Mouse (Mus musculus): ENCODE data around the gene Mgp. TPM values are rescaled to one million over a fixed set of nuclear protein-coding genes. Genes with fewer than 3 reads are reported as not detected.

The Mgp gene
- polyA plus RNA-seq, 1 experiment from 2014 or later: 768 TPM

GRCm38 (mm10) chr6:136827516-136827880 lies 48.1 kb downstream of the Mgp start, which contains the start of gene BC049715:
Gene BC049715, plus strand, starts transcription at chr6:136827626.
- WGBS: under 1% methylated on average over 34 of the region's 34 CpGs
- H3K9me3 ChIP-seq (ENCODE audit: low read depth, low read length): no peaks in the 10 kb centered on the region
- TF ChIP-seq CTCF (IDR thresholded peaks at IDR 0.05; ENCODE audit: low read depth): no peak
- H3K4me3 ChIP-seq (ENCODE audit: low read depth, low read length): peak within 1 kb of the TSS; percentile 100
- DNase-seq (no peak), ATAC-seq (ENCODE audit: insufficient read depth) (peak; percentile 11; the same call in 1 of the 2 replicates)
- no peaks in the 10 kb centered on the region for H3K27me3 ChIP-seq (ENCODE audit: insufficient read depth, low read length)
- H3K4me2 ChIP-seq: peak within 1 kb of the TSS; percentile 66
- H3K4me1 ChIP-seq (ENCODE audit: insufficient read depth): no peaks in the 10 kb centered on the region
- peak within 1 kb of the TSS; percentile 99 for H3K9ac ChIP-seq
- peak within 1 kb of the TSS; percentile 91 for H3K27ac ChIP-seq (ENCODE audit: low read depth)
- peaks cover 28% of the 10 kb centered on the region for H3K36me3 ChIP-seq (ENCODE audit: insufficient read depth)

GRCm38 (mm10) chr6:136827116-136827515 lies 48.5 kb downstream of the Mgp start:
- Histone ChIP-seq H3K9ac (peak overlapping the region; percentile 99), H3K27ac (ENCODE audit: low read depth) (peak overlapping the region; percentile 91; the same call in 1 of the 2 replicates)
- no peak for ATAC-seq (ENCODE audit: insufficient read depth)

DNA sequence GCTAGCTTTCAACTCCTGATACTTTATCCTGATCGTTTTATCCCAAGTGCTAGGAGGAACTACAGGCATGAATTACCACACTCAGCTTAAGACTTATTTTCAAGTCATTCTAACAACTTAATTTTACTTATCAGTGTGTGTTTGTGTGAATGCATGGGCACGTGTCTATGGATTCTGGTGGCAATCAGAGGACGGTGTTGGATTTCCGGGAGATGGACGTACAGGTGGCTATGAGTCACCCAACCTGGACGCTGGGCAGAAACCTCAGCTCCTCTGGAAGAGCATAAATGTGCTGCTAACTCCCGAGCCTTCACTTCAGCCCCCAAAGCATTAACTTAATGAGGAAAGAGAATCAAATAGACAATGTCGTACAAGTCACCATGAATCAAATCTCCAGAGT lies 50.6 kb downstream of the Mgp start:
- peaks cover 53% of the 10 kb centered on the region for H3K36me3 ChIP-seq (ENCODE audit: insufficient read depth)

More at GRCm38 (mm10) chr6:136827116-136827515, 48.5 kb downstream of the Mgp start:
- H3K9me3 ChIP-seq (ENCODE audit: low read depth, low read length): no peaks in the 10 kb centered on the region
- peaks cover 32% of the 10 kb centered on the region for H3K36me3 ChIP-seq (ENCODE audit: insufficient read depth)
- peak overlapping the region; percentile 60 for H3K4me2 ChIP-seq
- no peaks in the 10 kb centered on the region for H3K27me3 ChIP-seq (ENCODE audit: insufficient read depth, low read length)
- H3K4me1 ChIP-seq (ENCODE audit: insufficient read depth): no peaks in the 10 kb centered on the region
- WGBS: 14% methylated on average over 7 of the region's 7 CpGs
- H3K4me3 ChIP-seq (ENCODE audit: low read depth, low read length): peak overlapping the region; percentile 100
- no peak for DNase-seq
- TF ChIP-seq CTCF (IDR thresholded peaks at IDR 0.05; ENCODE audit: low read depth): no peak

More for the DNA sequence above, 50.6 kb downstream of the Mgp start:
- Histone ChIP-seq H3K9me3 (ENCODE audit: low read depth, low read length) (no peaks in the 10 kb centered on the region), H3K27me3 (ENCODE audit: insufficient read depth, low read length) (no peaks in the 10 kb centered on the region), H3K27ac (ENCODE audit: low read depth) (no peak overlapping the region), H3K4me3 (ENCODE audit: low read depth, low read length) (no peak overlapping the region), H3K4me2 (no peak overlapping the region), H3K9ac (no peak overlapping the region; the same call in 1 of the 2 replicates), H3K4me1 (ENCODE audit: insufficient read depth) (no peaks in the 10 kb centered on the region)
- DNase-seq: no peak
- TF ChIP-seq CTCF (IDR thresholded peaks at IDR 0.05; ENCODE audit: low read depth): no peak
- ATAC-seq (ENCODE audit: insufficient read depth): no peak
- 90% methylated on average over 8 of the region's 8 CpGs for WGBS

Other genes starting within 250 kb of the Mgp start
- gene Plbd1, start 213.9 kb downstream of the Mgp start, polyA plus RNA-seq (2014; fragmentation: Nextera tagmentation; extraction: Ambion mirVana): 2.9 and 4.3 TPM in 2 replicates
- gene Gucy2c, start 94.1 kb downstream of the Mgp start, polyA plus RNA-seq (2014; fragmentation: Nextera tagmentation; extraction: Ambion mirVana): 0.08 and 0.14 TPM in 2 replicates
- 1.7 and 2.1 TPM in 2 replicates for gene Hist4h4, start 71.4 kb downstream of the Mgp start, polyA plus RNA-seq (2014; fragmentation: Nextera tagmentation; extraction: Ambion mirVana)
- gene H2afj, start 67.6 kb downstream of the Mgp start, polyA plus RNA-seq (2014; fragmentation: Nextera tagmentation; extraction: Ambion mirVana): 106 and 108 TPM in 2 replicates
- 1.5 and 1.9 TPM in 2 replicates for gene BC049715, start 48.2 kb downstream of the Mgp start, polyA plus RNA-seq (2014; fragmentation: Nextera tagmentation; extraction: Ambion mirVana)
- gene Wbp11, start 47.6 kb downstream of the Mgp start, polyA plus RNA-seq (2014; fragmentation: Nextera tagmentation; extraction: Ambion mirVana): 130 and 134 TPM in 2 replicates
- gene Smco3, start 40.4 kb downstream of the Mgp start, polyA plus RNA-seq (2014; fragmentation: Nextera tagmentation; extraction: Ambion mirVana): 1.6 and 2.9 TPM in 2 replicates
- gene Art4, start 18.1 kb downstream of the Mgp start, polyA plus RNA-seq (2014; fragmentation: Nextera tagmentation; extraction: Ambion mirVana): 3.3 and 3.6 TPM in 2 replicates
- 1.1 TPM in 2 replicates for gene Erp27, start 46.4 kb upstream of the Mgp start, polyA plus RNA-seq (2014; fragmentation: Nextera tagmentation; extraction: Ambion mirVana)
- gene Pde6h, start 48.0 kb upstream of the Mgp start, polyA plus RNA-seq (2014; fragmentation: Nextera tagmentation; extraction: Ambion mirVana): not detected in 2 replicates
- gene Arhgdib, start 66.1 kb upstream of the Mgp start, polyA plus RNA-seq (2014; fragmentation: Nextera tagmentation; extraction: Ambion mirVana): 71.9 and 72.6 TPM in 2 replicates

All from lung, embryonic 14.5 days (tissue).